Mouse (Mus musculus) MEL (cell line): Measurements from ENCODE around the gene Myl6b. TPM values are rescaled to one million over a fixed set of nuclear protein-coding genes. Genes with fewer than 3 reads are reported as not detected.

Experiments used
- DNase-seq: peaks from one replicate; pipeline ENCODE4 v3.0.0; 2011; ENCODE audit warnings: low read depth, low spot score
- H3K27ac ChIP-seq: 2 replicates; pipeline ENCODE4 v1.5.1; 2012; ENCODE audit warnings: low read depth, mild to moderate bottlenecking, control low read depth, low read length, moderate library complexity; ENCODE audit not compliant: control insufficient read depth
- H3K27me3 ChIP-seq, 2 experiments: fragments of 150-350 bp in 1 of 2; sonication (generic) in 1 of 2; 2 replicates each; pipeline ENCODE4 v1.6.1; 2012; ENCODE audit warnings: low read length in 2 of 2, mild to moderate bottlenecking in 2 of 2, improper control_type of control experiment in 1 of 2, moderate library complexity in 1 of 2; ENCODE audit not compliant: insufficient read depth in 2 of 2, control insufficient read depth in 1 of 2
- H3K36me3 ChIP-seq, 2 experiments: 2 replicates each; pipeline ENCODE4 v1.6.1; 2012 to 2014; ENCODE audit warnings: low read length in 2 of 2, improper control_type of control experiment in 1 of 2, inconsistent platforms in 1 of 2, mild to moderate bottlenecking in 1 of 2; ENCODE audit not compliant: insufficient read depth in 2 of 2, control insufficient read depth in 1 of 2
- H3K4me1 ChIP-seq, 2 experiments: fragments of 150-350 bp in 1 of 2; sonication (generic) in 1 of 2; 2 replicates each; pipeline ENCODE4 v1.6.1; 2012; ENCODE audit warnings: low read length in 2 of 2, improper control_type of control experiment in 1 of 2, mild to moderate bottlenecking in 1 of 2; ENCODE audit not compliant: insufficient read depth in 2 of 2, control insufficient read depth in 1 of 2
- H3K4me3 ChIP-seq, 2 experiments: fragments of 150-350 bp in 1 of 2; sonication (generic) in 1 of 2; 2 replicates each; pipeline ENCODE4 v1.5.1; 2012; ENCODE audit warnings: low read depth in 2 of 2, low read length in 2 of 2, mild to moderate bottlenecking in 2 of 2, moderate library complexity in 2 of 2, control low read depth in 1 of 2, improper control_type of control experiment in 1 of 2; ENCODE audit not compliant: control insufficient read depth in 1 of 2, insufficient read depth in 1 of 2
- H3K79me2 ChIP-seq: 2 replicates; pipeline ENCODE4 v1.6.1; 2012; ENCODE audit warnings: mild to moderate bottlenecking, low read length, moderate library complexity; ENCODE audit not compliant: control insufficient read depth, poor library complexity, insufficient read depth
- H3K9ac ChIP-seq: 2 replicates; pipeline ENCODE4 v1.6.1; 2012; ENCODE audit warnings: low read depth, mild to moderate bottlenecking, control low read depth, low read length, moderate library complexity; ENCODE audit not compliant: control insufficient read depth, poor library complexity, severe bottlenecking
- H3K9me3 ChIP-seq: fragments of 150-350 bp; sonication (generic); replicated peaks from 2 replicates; pipeline ENCODE4 v1.6.1; 2012; ENCODE audit warnings: mild to moderate bottlenecking, low read length, improper control_type of control experiment, moderate library complexity; ENCODE audit not compliant: insufficient read depth
- BHLHE40 ChIP-seq: IDR thresholded peaks from 2 replicates; pipeline ENCODE4 v1.6.1; 2012; ENCODE audit warnings: low read depth, mild to moderate bottlenecking, inconsistent platforms, low read length, improper control_type of control experiment, borderline replicate concordance
- CTCF ChIP-seq, 3 experiments: IDR thresholded peaks in 2 of 3; conservative IDR thresholded peaks in 1 of 3; 2 replicates each; pipeline ENCODE4 v1.5.1; 2011 to 2012; ENCODE audit warnings: low read length in 3 of 3, low read depth in 2 of 3, mild to moderate bottlenecking in 2 of 3, improper control_type of control experiment in 1 of 3, inconsistent platforms in 1 of 3, mixed read lengths in 1 of 3, moderate library complexity in 1 of 3; ENCODE audit not compliant: control insufficient read depth in 1 of 3, insufficient read depth in 1 of 3, poor library complexity in 1 of 3, severe bottlenecking in 1 of 3
- ELF1 ChIP-seq: IDR thresholded peaks from 2 replicates; pipeline ENCODE4 v1.6.1; 2014; ENCODE audit warnings: low read depth, mild to moderate bottlenecking, inconsistent platforms, low read length, improper control_type of control experiment, moderate library complexity
- GATA1 ChIP-seq: IDR thresholded peaks from 2 replicates; pipeline ENCODE4 v1.6.1; 2011; ENCODE audit warnings: low read depth, low read length, improper control_type of control experiment
- HCFC1 ChIP-seq: IDR thresholded peaks from 2 replicates; pipeline ENCODE4 v1.6.1; 2012; ENCODE audit warnings: low read depth, mild to moderate bottlenecking, inconsistent platforms, low read length, improper control_type of control experiment, moderate library complexity
- KAT2A ChIP-seq: conservative IDR thresholded peaks from 2 replicates; pipeline ENCODE4 v1.6.1; 2012; ENCODE audit warnings: low read depth, low read length, improper control_type of control experiment, inconsistent platforms
- MAFK ChIP-seq: IDR thresholded peaks from 2 replicates; pipeline ENCODE4 v1.6.1; 2011; ENCODE audit warnings: low read depth, mild to moderate bottlenecking, low read length, improper control_type of control experiment, borderline replicate concordance
- MAX ChIP-seq: IDR thresholded peaks from 2 replicates; pipeline ENCODE4 v1.6.1; 2011; ENCODE audit warnings: low read length, improper control_type of control experiment
- NRF1 ChIP-seq: IDR thresholded peaks from 2 replicates; pipeline ENCODE4 v1.6.1; 2014; ENCODE audit warnings: low read depth, mild to moderate bottlenecking, inconsistent platforms, low read length, improper control_type of control experiment, moderate library complexity; ENCODE audit not compliant: poor library complexity, insufficient read depth, severe bottlenecking
- POLR2A ChIP-seq, 2 experiments: IDR thresholded peaks; 2 replicates each; pipeline ENCODE4 v1.6.1; 2011 to 2012; ENCODE audit warnings: low read length in 2 of 2, mild to moderate bottlenecking in 2 of 2, control low read depth in 1 of 2, improper control_type of control experiment in 1 of 2, low read depth in 1 of 2, moderate library complexity in 1 of 2; ENCODE audit not compliant: control insufficient read depth in 1 of 2, insufficient read depth in 1 of 2, poor library complexity in 1 of 2
- POLR2AphosphoS2 ChIP-seq: IDR thresholded peaks from 2 replicates; pipeline ENCODE4 v1.6.1; 2011; ENCODE audit warnings: low read length, improper control_type of control experiment
- POLR2AphosphoS5 ChIP-seq: IDR thresholded peaks from 2 replicates; pipeline ENCODE4 v1.6.1; 2012; ENCODE audit warnings: low read depth, borderline replicate concordance, mild to moderate bottlenecking, inconsistent platforms, low read length, moderate library complexity, mixed read lengths
- RAD21 ChIP-seq: IDR thresholded peaks from 2 replicates; pipeline ENCODE4 v1.6.1; 2011; ENCODE audit warnings: mild to moderate bottlenecking, low read depth, low read length, improper control_type of control experiment
- SMC3 ChIP-seq: IDR thresholded peaks from 2 replicates; pipeline ENCODE4 v1.6.1; 2011; ENCODE audit warnings: low read depth, low read length, improper control_type of control experiment
- TAL1 ChIP-seq: IDR thresholded peaks from 2 replicates; pipeline ENCODE4 v1.6.1; 2012; ENCODE audit warnings: mild to moderate bottlenecking, inconsistent platforms, low read length, moderate library complexity, mixed read lengths
- TBP ChIP-seq: IDR thresholded peaks from 2 replicates; pipeline ENCODE4 v1.8.0; 2011; ENCODE audit warnings: low read depth, low read length, improper control_type of control experiment
- TCF12 ChIP-seq: IDR thresholded peaks from 2 replicates; pipeline ENCODE4 v1.6.1; 2014; ENCODE audit warnings: low read depth, mild to moderate bottlenecking, inconsistent platforms, low read length, improper control_type of control experiment, moderate library complexity
- UBTF ChIP-seq: IDR thresholded peaks from 2 replicates; pipeline ENCODE4 v1.6.1; 2012; ENCODE audit warnings: low read depth, mild to moderate bottlenecking, inconsistent platforms, low read length, improper control_type of control experiment, moderate library complexity, borderline replicate concordance; ENCODE audit not compliant: insufficient read depth
- ZC3H11A ChIP-seq: IDR thresholded peaks from 2 replicates; pipeline ENCODE4 v1.6.1; 2012; ENCODE audit warnings: low read depth, mild to moderate bottlenecking, inconsistent platforms, low read length, improper control_type of control experiment
- polyA plus RNA-seq, 2 experiments: library from polyadenylated mRNA; stranded (reverse) in 1 of 2; unstranded in 1 of 2; fragments of >175 nt in 1 of 2; fragments of >200 nt in 1 of 2; gene quantifications; 2 replicates each; pipeline versions ENCODE4 v1.2.1 to v1.2.4; 2012; ENCODE audit warnings: low replicate concordance in 2 of 2, low read depth in 1 of 2; ENCODE audit not compliant: insufficient read length in 2 of 2, insufficient read depth in 1 of 2, missing spikeins in 1 of 2
- total RNA-seq: library from RNA; depleted of rRNA; stranded (reverse); fragments of 300-350 nt; gene quantifications from 2 replicates; pipeline ENCODE4 v1.2.3, GENCODE M21; 2012

Myl6b gene
- total and polyA plus RNA-seq, 3 experiments = 1.8 to 18.8 TPM; not detected in 1

DNA sequence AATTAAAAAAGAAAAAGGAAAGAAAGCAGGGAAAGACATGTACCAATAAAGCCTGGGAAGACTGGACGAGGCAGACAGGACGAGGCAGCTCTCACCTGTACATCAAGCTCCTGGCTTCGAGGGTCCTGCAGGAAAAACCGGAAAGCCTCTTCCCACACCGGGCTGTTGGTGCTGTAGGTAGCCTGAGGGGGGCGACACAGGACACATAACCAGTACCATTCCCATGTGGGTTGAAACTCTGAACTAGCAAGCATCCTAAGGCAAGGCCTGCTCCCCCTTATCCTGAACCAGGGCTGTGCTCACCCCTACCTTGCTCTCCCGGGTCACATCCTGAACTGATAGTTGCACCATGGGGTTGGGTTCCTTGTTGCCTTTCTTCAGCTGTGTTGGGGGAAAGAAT, 20.3 kb upstream of the Myl6b start:
- peak; percentile 64 to 69 (median 67) for TF ChIP-seq CTCF (IDR thresholded peaks at IDR 0.05 in 2 of 3, conservative IDR thresholded peaks at IDR 0.05 in 1 of 3; ENCODE audit: control insufficient read depth in 1 of 3, insufficient read depth in 1 of 3, low read depth in 2 of 3, low read length in 3 of 3, poor library complexity in 1 of 3, severe bottlenecking in 1 of 3)
- no peak for TF ChIP-seq NRF1
- peak; percentile 35; the same call in 1 of the 2 replicates for TF ChIP-seq ZC3H11A
- TF ChIP-seq RAD21 = peak; percentile 60
- peak; percentile 44 for TF ChIP-seq SMC3
- TF ChIP-seq TBP = no peak
- Histone ChIP-seq H3K79me2 (no peaks in the 10 kb centered on the region; the same call in 1 of the 2 replicates), H3K4me1 (peaks cover 0 to 3% of the 10 kb centered on the region in 2 experiments; a peak in 1 of 4 replicates), H3K9ac (no peak overlapping the region), H3K27me3 (no peaks in the 10 kb centered on the region), H3K4me3 (no peak overlapping the region), H3K36me3 (peaks cover 2 to 3% of the 10 kb centered on the region in 2 experiments; a peak in 2 of 4 replicates), H3K27ac (no peak overlapping the region), H3K9me3 (no peaks in the 10 kb centered on the region)
- peak; percentile 58 for DNase-seq

DNA sequence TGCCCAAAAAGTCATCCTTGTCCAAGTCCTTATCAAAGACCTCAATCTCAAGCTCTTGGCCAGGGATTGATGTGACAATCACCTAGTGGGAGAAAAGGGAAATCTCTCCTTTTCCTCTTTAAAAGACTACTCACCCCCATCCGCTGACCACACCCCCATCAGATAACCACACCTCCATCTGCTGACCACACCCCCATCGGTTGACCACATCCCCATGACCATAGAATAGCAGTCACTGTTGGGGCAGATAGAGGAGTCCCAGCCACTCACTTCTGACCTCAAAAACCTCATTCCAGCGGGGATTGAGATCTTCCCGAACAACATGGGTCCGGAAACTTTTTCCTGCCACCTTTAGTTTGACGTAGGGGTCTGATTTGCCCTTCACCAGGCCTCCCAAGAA, 18.2 kb upstream of the Myl6b start:
- H3K36me3 ChIP-seq = peaks cover 0 to 2% of the 10 kb centered on the region in 2 experiments; a peak in 2 of 4 replicates
- no peak overlapping the region for H3K9ac ChIP-seq
- H3K27ac ChIP-seq = no peak overlapping the region
- no peaks in the 10 kb centered on the region for H3K79me2 ChIP-seq
- TF ChIP-seq MAFK = no peak
- no peak for TF ChIP-seq ZC3H11A
- TF ChIP-seq TAL1 = no peak
- no peak for TF ChIP-seq GATA1
- no peak for TF ChIP-seq ELF1
- no peak for TF ChIP-seq TBP
- TF ChIP-seq POLR2AphosphoS5 = no peak
- no peak for TF ChIP-seq MAX
- TF ChIP-seq KAT2A = no peak
- no peak for TF ChIP-seq RAD21
- no peak for TF ChIP-seq BHLHE40
- no peak for TF ChIP-seq HCFC1
- no peak for TF ChIP-seq TCF12
- no peak for TF ChIP-seq UBTF
- TF ChIP-seq POLR2AphosphoS2 = no peak
- TF ChIP-seq POLR2A (IDR thresholded peaks at IDR 0.05; ENCODE audit: control insufficient read depth in 1 of 2, insufficient read depth in 1 of 2, low read depth in 1 of 2, low read length in 2 of 2, poor library complexity in 1 of 2) = no peak
- TF ChIP-seq, all 39 proteins: peak for 0
- Histone ChIP-seq H3K27me3 (no peaks in the 10 kb centered on the region), H3K4me3 (no peak overlapping the region), H3K4me1 (no peaks in the 10 kb centered on the region), H3K9me3 (no peaks in the 10 kb centered on the region)
- no peak for DNase-seq
